Mouse (Mus musculus): Measurements from ENCODE around the gene Aig1.

Aig1 gene

GRCm38 (mm10) chr10:13659778-13660177 lies 209.0 kb downstream of the Aig1 start:
- in situ Hi-C loops (cut with MboI, MseI), result no loop called here

DNA sequence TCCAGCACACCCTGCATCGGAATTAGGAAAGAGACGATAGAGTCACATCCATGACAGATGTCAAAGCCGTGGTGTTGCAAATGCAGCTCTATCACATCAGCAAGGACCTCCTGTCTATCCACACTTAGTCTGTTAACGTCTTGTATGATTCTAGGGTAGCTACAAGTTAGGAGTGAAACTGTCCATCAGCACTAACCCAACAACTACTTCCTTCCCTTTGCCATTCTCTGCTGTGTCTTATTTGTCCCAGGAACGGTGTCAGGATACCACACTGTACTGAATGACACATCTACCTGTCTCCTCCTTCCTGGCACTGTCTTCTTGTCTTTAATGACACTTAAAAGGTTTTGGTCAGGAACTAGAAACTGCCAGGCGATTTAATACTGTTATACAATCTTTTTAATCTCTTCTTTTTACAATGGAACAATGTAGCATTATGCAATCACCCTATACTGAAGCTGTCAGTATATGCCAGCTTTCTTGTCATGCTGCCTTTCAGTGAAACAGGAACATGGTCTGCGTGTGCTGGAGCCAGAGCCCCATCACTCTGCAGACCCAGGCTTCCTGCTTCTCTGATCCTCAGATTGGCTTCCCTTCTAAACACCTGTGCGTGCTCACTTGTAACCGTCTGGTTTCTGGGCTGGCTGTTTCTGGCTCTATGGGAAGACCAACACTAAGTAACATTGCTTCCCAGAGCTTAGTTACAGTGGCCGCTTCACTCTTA lies 214.9 kb downstream of the Aig1 start:
- in situ Hi-C loops (cut with MboI, MseI), result no loop called here

GRCm38 (mm10) chr10:13653326-13653725 lies 215.5 kb downstream of the Aig1 start:
- in situ Hi-C loops (cut with MboI, MseI), result no loop called here

DNA sequence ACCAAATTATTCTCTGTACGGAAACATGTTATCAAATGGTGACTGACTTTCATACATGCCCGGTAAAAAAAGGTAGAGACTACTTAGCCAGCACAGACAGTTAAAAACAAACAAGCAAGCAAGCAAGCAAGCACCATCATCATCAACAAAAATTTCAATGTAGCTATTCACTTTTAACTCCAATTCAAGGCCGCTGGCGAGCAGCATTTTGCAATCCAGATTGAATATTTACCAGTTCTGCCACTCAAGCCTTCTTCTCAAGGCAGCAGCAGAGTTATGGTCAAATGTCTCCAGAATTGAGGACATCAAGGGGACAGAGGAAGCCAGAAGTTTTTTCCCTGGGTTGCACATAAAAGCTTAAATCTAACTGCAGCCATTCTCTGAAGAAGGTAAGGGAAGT lies 216.7 kb downstream of the Aig1 start:
- in situ Hi-C loops (cut with MboI, MseI), result no loop called here

DNA sequence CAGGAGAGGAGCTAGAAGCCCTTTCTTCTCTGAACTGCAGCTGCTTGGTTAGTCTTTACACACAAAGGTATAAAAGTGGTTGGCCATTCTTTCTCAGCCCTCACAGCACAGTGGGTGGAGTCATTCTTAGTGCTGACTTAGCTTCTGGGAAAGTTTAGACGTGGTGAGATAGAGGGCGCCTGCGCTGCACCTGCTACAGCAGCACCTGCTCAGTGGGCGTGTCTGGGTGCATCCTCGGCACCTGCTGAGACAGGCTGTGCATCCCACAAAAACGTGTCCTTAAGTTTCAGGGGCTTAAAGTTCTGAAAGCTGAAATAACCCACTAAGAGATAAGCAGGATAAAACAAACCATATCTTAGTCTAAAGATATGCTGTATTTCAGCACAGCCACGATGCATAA lies 227.0 kb downstream of the Aig1 start:
- in situ Hi-C loops (cut with MboI, MseI), result no loop called here

DNA sequence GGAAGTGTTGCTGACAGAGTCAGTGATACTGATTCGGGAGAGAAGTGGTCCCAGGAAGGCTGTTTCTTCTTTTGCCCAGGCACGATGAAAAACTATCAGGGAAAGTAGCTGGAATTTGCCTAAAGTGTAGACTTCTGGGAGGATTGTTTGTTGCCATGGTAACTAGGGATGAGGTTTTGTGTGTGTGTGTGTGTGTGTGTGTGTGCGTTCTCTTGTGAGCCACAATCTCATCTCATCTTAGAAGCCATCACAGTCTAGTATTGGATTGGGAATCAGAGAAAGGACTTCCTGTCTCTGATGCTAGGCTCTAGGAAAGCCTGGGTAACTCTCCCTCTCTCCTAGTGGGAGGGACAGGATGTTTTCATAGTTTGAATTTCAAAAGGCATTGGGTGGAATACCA lies 237.0 kb downstream of the Aig1 start:
- in situ Hi-C loops (cut with MboI, MseI), result no loop called here

DNA sequence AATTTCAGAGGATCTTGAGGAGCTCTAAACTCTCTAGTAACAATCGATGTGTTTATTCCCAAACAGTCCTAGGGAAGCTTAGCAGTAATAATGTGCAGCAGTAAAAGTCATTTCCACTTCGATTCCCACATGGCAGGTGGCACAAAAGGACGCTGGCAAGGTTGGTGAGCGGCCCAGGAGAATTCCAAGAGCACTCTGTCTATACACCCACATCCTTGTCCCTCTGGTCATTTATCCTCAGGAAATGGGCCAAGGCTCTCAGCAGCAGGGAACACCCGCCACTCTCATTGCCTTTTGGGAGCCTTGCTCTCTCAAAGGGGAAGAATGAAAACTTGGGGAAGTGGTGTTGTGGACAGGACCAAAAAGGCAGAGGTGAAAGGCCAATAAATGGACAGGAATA lies 245.0 kb downstream of the Aig1 start:
- in situ Hi-C loops (cut with MboI, MseI), result no loop called here

DNA sequence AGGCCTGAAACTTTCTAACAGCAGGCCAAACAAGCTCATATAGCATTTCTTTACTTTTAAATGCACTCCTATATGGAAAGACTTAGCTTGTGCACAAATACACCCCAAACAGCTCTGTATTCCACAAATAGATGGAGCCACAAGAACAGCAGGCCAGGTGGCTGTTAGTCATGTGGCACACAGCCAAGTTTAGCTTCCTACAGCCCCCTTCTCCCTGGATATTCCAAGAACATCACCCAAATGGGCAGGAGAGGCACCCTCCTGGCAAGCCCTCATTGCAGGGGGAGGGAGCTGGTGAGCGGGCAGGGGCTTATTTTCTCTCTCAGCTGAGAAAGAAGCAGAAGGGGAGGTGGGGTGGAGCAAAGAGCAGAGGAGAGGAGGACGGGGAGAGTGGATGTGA lies 267.9 kb downstream of the Aig1 start:
- in situ Hi-C loops (cut with MboI, MseI), result no loop called here

GRCm38 (mm10) chr10:13597491-13597890 lies 271.3 kb downstream of the Aig1 start:
- in situ Hi-C loops (cut with MboI, MseI), result no loop called here

Data from T-helper 17 cell (primary cell).